Mouse (Mus musculus) fat pad, adult 2 months (tissue): ENCODE measurements around the gene Ankrd36.
A peak's percentile ranks its signal among the peaks of the same experiment; 100 is the strongest.
"Not testable (repeated sequence)": the region's sequence is repeated elsewhere in the genome, so short reads cannot be mapped to it uniquely, and the experiment has no call there.

ENCODE experiments used
- DNase-seq: peaks from one replicate; pipeline ENCODE4 v3.0.0-alpha.2; 2011; ENCODE audit warnings: low read depth, low spot score; ENCODE audit errors: extremely low read depth

Ankrd36 gene

GRCm38 (mm10) chr11:5545457-5545856 lies 24.0 kb upstream of the Ankrd36 start:
- DNase-seq, result no peak

- no peak for DNase-seq
Measured at GRCm38 (mm10) chr11:5546693-5547092, 22.8 kb upstream of the Ankrd36 start.

- no peak for DNase-seq
Measured at GRCm38 (mm10) chr11:5551430-5551829, 18.1 kb upstream of the Ankrd36 start.

GRCm38 (mm10) chr11:5551931-5552330 lies 17.6 kb upstream of the Ankrd36 start:
- no peak for DNase-seq

- DNase-seq, result no peak
Measured at GRCm38 (mm10) chr11:5560273-5560672, 9.2 kb upstream of the Ankrd36 start.

- no peak for DNase-seq
Measured at GRCm38 (mm10) chr11:5562625-5563268, 6.7 kb upstream of the Ankrd36 start.

- DNase-seq, result no peak
Measured at GRCm38 (mm10) chr11:5563898-5564297, 5.6 kb upstream of the Ankrd36 start.

- DNase-seq, result no peak
Measured at GRCm38 (mm10) chr11:5565596-5565995, 3.9 kb upstream of the Ankrd36 start.

- no peak for DNase-seq
Measured at GRCm38 (mm10) chr11:5566506-5566905, 3.0 kb upstream of the Ankrd36 start.

- DNase-seq, result no peak
Measured at GRCm38 (mm10) chr11:5567654-5568053, 1.8 kb upstream of the Ankrd36 start.

GRCm38 (mm10) chr11:5568082-5568481 lies 1.4 kb upstream of the Ankrd36 start:
- no peak for DNase-seq

- no peak for DNase-seq
Measured at GRCm38 (mm10) chr11:5571856-5572255, 2.4 kb downstream of the Ankrd36 start.

GRCm38 (mm10) chr11:5573821-5574220 lies 4.3 kb downstream of the Ankrd36 start:
- no peak for DNase-seq

- no peak for DNase-seq
Measured at GRCm38 (mm10) chr11:5575046-5575445, 5.6 kb downstream of the Ankrd36 start.

- DNase-seq, result peak; percentile 70
Measured at GRCm38 (mm10) chr11:5592336-5592735, 22.9 kb downstream of the Ankrd36 start.

GRCm38 (mm10) chr11:5595381-5595791 lies 25.9 kb downstream of the Ankrd36 start:
- DNase-seq, result no peak

- no peak for DNase-seq
Measured at GRCm38 (mm10) chr11:5595792-5596191, 26.3 kb downstream of the Ankrd36 start.

- DNase-seq, result no peak
Measured at GRCm38 (mm10) chr11:5596756-5597155, 27.3 kb downstream of the Ankrd36 start.

GRCm38 (mm10) chr11:5605421-5605820 lies 35.9 kb downstream of the Ankrd36 start:
- no peak for DNase-seq

GRCm38 (mm10) chr11:5611918-5612317 lies 42.4 kb downstream of the Ankrd36 start:
- DNase-seq, result not testable (repeated sequence)

GRCm38 (mm10) chr11:5614453-5614852 lies 45.0 kb downstream of the Ankrd36 start:
- no peak for DNase-seq

- no peak for DNase-seq
Measured at GRCm38 (mm10) chr11:5625101-5625500, 55.6 kb downstream of the Ankrd36 start.

- DNase-seq, result no peak
Measured at GRCm38 (mm10) chr11:5629033-5629432, 59.5 kb downstream of the Ankrd36 start.
